Mouse (Mus musculus): Measurements from ENCODE around the gene Ifi208. TPM values are rescaled to one million over a fixed set of nuclear protein-coding genes. Genes with fewer than 3 reads are reported as not detected.

The Ifi208 gene
- polyA plus RNA-seq (2015; fragmentation: Illumina TruSeq; extraction: RNeasy Lipid Tissue Mini Kit (QIAGEN cat#74804); ENCODE audit: low read depth, low replicate concordance), result not detected

DNA sequence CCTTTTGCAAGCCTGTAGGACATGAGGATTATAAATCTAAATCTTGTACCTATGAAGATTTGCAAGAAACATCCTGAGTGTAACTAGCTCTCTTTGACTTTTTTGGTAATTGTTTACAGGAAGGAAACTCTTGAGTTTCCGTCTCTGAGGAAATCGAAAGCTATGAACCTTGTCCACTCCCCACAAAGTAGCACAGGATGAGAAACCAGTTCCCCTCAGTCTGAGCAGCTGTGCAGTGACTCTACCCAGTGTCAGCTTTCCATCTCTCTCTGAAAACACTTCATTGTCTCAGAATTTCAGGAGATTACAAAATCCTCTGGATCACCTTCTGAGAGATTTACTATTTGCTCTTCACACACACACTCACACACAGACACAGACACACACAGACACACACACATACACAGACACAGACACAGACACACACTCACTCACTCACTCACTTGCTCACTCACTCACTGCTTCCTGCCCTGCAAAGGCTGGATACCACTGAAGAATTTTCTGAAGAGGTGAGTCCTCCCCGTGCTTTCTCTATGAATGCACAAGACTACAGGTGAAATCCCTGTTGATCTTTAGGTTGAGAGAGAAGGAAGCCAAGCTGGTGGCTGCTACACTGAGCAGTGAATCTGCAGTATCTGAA, at the start of gene Ifi208:
Ifi208 (plus strand) TSS at position 218 of the 640 bp plus-strand sequence.

DNA sequence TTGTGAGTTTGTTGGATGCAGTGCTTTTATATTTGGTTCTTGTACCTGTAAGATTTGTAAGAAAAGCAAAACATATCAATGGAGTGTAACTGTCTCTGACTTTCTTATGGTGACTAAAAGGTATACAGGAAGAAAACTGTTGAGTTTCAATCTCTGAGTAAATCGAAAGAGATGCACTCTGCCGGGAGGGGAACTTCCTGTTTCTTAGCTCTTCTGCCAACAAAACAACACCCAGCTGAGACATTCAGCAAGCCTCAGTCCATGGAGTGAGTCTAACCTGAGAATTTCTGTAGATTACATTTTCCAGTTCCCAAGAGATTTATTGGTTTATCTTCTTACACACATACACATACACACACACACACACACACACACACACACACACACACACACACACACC, 42.9 kb upstream of the Ifi208 start, which contains the start of gene Ifi209:
Ifi209 (plus strand) TSS at position 296 of the 400 bp plus-strand sequence.

DNA sequence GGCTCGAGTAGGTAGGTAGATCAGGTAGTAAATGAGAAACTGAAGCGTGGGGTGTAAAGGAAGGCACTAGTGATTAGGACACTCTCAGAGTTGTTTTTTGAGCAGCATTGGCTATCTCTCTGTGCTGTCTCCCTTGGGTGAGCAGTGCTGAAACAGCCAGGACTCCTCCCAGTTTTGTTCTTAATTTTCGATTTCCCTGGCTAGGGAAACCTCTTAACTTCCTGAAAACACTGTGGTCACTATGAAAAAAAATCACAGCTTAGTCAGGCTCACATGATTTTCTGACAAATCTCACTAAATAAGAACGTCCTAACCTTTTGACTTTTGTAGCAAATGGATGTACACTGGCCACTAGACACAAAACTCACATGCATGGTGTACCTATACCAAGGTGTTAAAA, 68.2 kb downstream of the Ifi208 start, which contains the start of gene Ifi207:
Ifi207 (minus strand) TSS at position 92 of the 400 bp plus-strand sequence.

Other genes starting within 250 kb of the Ifi208 start
- gene Ifi206, start 182.6 kb upstream of the Ifi208 start, polyA plus RNA-seq (2015; fragmentation: Illumina TruSeq; extraction: RNeasy Lipid Tissue Mini Kit (QIAGEN cat#74804); ENCODE audit: low read depth, low replicate concordance), result not detected
- gene Ifi214, start 137.7 kb upstream of the Ifi208 start, polyA plus RNA-seq (2015; fragmentation: Illumina TruSeq; extraction: RNeasy Lipid Tissue Mini Kit (QIAGEN cat#74804); ENCODE audit: low read depth, low replicate concordance), result not detected
- gene Ifi213, start 74.4 kb upstream of the Ifi208 start, polyA plus RNA-seq (2015; fragmentation: Illumina TruSeq; extraction: RNeasy Lipid Tissue Mini Kit (QIAGEN cat#74804); ENCODE audit: low read depth, low replicate concordance), result not detected
- not detected for gene Ifi209, start 42.8 kb upstream of the Ifi208 start, polyA plus RNA-seq (2015; fragmentation: Illumina TruSeq; extraction: RNeasy Lipid Tissue Mini Kit (QIAGEN cat#74804); ENCODE audit: low read depth, low replicate concordance)
- 0.33 TPM for gene Ifi207, start 68.1 kb downstream of the Ifi208 start, polyA plus RNA-seq (2015; fragmentation: Illumina TruSeq; extraction: RNeasy Lipid Tissue Mini Kit (QIAGEN cat#74804); ENCODE audit: low read depth, low replicate concordance)
- 0.22 TPM for gene Ifi204, start 93.3 kb downstream of the Ifi208 start, polyA plus RNA-seq (2015; fragmentation: Illumina TruSeq; extraction: RNeasy Lipid Tissue Mini Kit (QIAGEN cat#74804); ENCODE audit: low read depth, low replicate concordance)
- gene Ifi211, start 239.4 kb downstream of the Ifi208 start, polyA plus RNA-seq (2015; fragmentation: Illumina TruSeq; extraction: RNeasy Lipid Tissue Mini Kit (QIAGEN cat#74804); ENCODE audit: low read depth, low replicate concordance), result not detected

All from brain, adult 10 weeks (tissue).